Mouse (Mus musculus) ovary, postnatal 14 days (tissue): ENCODE measurements around the gene Tead4.
"Not testable (repeated sequence)": the region's sequence is repeated elsewhere in the genome, so short reads cannot be mapped to it uniquely, and the experiment has no call there.

Source experiments
- DNase-seq: peaks from one replicate; pipeline ENCODE4 v3.0.0; 2022; ENCODE audit warnings: low spot score

The Tead4 gene

GRCm38 (mm10) chr6:128300134-128301001, at the start of gene Tead4:
TSS of gene Tead4 (minus strand) at chr6:128300823.
- DNase-seq = peak; percentile 54

GRCm38 (mm10) chr6:128349711-128350110, 49.1 kb upstream of the Tead4 start:
- no peak for DNase-seq

GRCm38 (mm10) chr6:128346782-128347181, 46.2 kb upstream of the Tead4 start:
- no peak for DNase-seq

DNA sequence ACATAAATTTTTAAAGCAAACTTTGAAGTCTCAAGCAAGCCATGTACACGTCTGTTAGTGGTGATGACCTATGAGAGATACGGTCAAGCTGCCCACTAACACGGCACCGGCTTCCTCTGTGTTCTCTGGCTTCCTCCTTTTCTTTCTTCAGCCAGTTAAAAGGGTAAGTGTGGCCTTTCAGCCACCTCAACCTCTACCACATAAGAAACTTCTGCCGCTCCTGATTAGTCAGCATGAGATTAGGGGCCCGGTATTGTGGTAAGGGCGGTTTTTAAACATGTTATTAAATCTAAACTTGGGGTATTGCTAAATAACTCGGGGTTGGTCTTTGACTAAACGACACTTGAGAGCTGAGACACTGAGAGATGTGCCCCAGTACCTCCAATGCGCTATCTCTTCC, 45.0 kb upstream of the Tead4 start:
- DNase-seq = no peak

- no peak for DNase-seq
Measured at GRCm38 (mm10) chr6:128341956-128342723, 41.5 kb upstream of the Tead4 start.

GRCm38 (mm10) chr6:128338876-128339275, 38.3 kb upstream of the Tead4 start:
- no peak for DNase-seq

- DNase-seq = no peak
Measured at GRCm38 (mm10) chr6:128337467-128337866, 36.8 kb upstream of the Tead4 start.

- peak; percentile 69 for DNase-seq
Measured at GRCm38 (mm10) chr6:128334397-128335124, 33.9 kb upstream of the Tead4 start.

- DNase-seq = peak; percentile 47
Measured at GRCm38 (mm10) chr6:128318317-128318716, 17.7 kb upstream of the Tead4 start.

- no peak for DNase-seq
Measured at GRCm38 (mm10) chr6:128315597-128315996, 15.0 kb upstream of the Tead4 start.

- DNase-seq = no peak
Measured at GRCm38 (mm10) chr6:128314796-128315195, 14.2 kb upstream of the Tead4 start.

GRCm38 (mm10) chr6:128308311-128308710, 7.7 kb upstream of the Tead4 start:
- peak; percentile 29 for DNase-seq

DNA sequence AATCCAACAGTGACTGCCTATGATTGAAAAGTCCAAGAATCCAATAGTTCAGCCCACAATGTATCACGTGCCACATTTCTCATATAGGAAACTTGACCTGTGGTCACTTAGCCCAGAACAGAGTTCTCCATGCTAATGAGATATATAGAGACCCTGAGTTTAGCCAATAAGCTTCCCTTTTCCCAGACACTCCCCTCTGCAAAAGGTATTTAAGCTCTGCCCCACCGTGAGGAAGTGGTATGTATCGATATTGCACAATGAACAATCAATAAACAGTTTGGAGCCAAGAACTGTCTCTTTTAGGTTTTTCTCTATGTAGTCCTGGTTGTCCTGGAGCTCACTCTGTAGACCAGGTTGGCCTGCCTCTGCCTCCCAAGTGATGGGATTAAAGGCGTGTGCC, 4.2 kb upstream of the Tead4 start:
- DNase-seq = no peak

DNA sequence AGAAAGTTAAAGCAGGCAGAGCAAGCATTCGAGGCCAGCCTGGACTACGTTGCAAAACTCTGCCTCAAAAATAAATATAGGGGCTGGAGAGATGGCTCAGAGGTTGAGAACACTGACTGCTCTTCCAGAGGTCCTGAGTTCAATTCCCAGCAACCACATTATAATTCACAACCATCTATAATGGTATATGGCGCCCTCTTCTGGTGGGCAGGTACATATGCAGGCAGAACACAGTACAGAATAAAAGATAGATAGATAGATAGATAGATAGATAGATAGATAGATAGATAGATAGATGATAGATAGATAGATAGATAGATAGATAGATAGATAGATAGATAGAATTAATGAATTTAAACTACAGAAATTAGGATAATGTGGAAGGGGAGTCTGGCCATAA, 2.0 kb upstream of the Tead4 start:
- not testable (repeated sequence) for DNase-seq

DNA sequence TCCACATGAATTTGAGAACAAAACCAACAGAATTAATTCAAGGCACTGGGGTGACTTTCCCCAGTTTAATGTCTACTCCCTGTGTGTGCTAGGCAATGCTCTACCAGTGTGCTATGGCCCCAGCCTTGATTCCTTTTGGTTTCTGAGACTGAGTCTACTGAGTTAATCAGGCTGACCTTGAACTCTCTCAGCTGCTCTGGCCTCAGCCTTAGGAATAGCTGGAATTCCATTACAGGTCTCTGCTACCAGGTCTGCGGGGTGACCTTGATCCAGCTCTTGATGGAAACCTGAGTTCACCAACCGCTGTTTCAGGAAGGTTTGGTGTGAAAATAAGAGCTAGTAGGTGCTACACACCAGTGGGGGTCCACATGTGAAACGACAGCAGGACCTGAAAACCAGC, 1.3 kb upstream of the Tead4 start:
- DNase-seq = no peak

GRCm38 (mm10) chr6:128301458-128301857, 835 bp upstream of the Tead4 start:
- no peak for DNase-seq

DNA sequence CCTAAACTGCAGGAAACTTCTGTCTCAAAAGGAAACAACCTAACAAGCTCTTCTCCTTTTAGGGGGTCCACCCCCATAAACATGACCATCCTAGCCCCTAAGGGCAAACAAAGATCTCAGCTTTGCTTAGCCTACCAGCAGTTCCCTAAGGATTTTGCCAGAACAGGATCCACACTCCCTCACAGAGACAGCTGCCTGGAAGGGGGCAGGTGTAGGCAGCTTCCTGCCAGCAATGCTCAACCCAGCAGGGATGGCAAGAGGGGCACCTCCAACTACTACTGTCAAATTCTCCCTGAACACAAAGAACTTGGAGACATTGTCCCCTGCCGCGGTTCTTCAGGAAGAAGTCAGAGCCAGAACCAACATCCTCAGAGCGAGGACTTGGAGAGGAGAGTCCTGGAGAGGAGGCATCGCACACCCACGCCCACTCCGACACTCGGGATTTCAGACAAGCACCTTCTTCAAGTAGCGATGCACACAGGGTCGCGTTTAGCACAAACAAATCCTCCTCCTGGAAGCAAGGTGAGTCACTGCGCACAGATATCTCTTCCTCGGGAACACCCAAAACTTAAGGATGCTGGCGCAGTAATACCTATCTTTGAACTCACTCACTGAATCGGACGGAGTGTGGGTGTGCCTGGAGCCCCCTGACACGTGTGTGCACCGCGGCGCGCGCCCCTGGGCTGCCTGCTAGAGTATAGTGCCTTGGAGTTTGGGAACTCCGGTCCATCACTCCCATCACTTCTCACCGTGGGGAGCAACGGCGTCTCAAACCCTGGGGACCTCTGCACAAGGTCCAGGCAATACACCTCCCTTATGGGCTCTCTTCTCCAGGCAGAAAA, 1.1 kb downstream of the Tead4 start:
- DNase-seq = no peak

- DNase-seq = no peak
Measured at GRCm38 (mm10) chr6:128298246-128298645, 2.4 kb downstream of the Tead4 start.

- DNase-seq = no peak
Measured at GRCm38 (mm10) chr6:128296750-128297393, 3.8 kb downstream of the Tead4 start.

GRCm38 (mm10) chr6:128295876-128296749, 4.5 kb downstream of the Tead4 start:
- peak; percentile 63 for DNase-seq
